Mouse (Mus musculus) ES-CJ7 (cell line): ENCODE results near the gene Mrps6.

Source experiments
- DNase-seq: peaks from one replicate; pipeline ENCODE4 v3.0.0; 2011; ENCODE audit warnings: low read depth, low spot score

Mrps6 gene

DNA sequence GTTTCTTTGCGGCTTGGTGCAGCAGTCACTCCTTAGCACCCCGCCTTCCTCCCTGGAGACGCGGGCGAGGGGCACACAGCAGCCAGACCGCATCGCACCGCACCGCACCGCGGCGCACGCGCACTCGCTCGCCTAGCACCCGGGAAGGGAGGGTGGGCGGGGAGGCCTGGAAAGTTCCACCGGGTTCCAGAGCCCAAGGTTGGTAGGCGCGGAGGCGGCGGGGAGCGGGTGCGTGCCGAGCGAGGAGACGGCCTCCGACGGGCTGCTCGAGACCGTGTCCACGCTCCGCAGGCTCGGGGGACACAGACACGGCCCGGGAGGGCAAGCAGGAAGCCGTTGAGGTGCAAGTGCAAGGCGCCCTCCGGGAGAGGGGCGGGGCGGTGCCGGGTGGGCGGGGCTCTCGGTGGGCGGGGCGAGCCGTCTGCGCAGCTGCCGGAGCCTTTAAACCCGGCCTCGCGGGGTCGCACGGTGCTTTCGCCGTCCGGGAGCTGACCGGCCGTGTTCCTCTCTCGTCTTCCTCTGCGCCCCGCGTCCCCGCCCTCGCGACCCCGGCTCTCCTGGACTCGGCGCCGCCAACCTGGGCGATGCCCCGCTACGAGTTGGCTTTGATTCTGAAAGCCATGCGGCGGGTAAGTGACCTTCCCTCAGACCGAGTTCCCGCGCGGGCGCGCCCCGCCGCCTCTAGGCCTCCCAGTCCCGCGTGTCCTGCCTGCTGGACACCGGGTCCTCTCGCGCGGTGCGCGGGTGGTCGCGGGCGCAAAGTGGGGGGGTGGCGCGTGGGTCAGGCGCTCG, at the start of gene Mrps6, which contains the start of the genes Gm49711 and Slc5a3:
Mrps6 (plus strand) TSS at position 419 of the 792 bp plus-strand sequence.
Gm49711 (plus strand) TSS at position 465 of the 792 bp plus-strand sequence.
Slc5a3 (plus strand) TSS at position 471 of the 792 bp plus-strand sequence.
- DNase-seq, result peak; percentile 81

DNA sequence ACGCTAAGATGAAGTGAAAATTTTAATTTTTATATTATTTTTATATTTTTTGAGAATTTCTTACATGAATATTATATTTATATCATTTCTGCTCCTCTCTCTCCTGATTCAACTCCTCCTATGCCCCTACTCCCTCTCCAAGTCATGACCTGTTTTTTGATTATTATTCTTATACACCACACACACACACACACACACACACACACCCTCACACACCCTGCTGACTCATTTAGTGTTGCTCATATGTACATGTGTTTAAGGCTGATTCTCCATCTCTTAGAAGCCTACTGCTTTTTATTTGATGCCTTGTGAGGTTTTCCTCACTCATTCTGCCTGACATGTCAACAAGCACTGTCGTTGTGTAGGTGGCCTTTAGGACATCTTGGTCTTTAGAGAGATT, 48.5 kb upstream of the Mrps6 start:
- DNase-seq, result no peak

DNA sequence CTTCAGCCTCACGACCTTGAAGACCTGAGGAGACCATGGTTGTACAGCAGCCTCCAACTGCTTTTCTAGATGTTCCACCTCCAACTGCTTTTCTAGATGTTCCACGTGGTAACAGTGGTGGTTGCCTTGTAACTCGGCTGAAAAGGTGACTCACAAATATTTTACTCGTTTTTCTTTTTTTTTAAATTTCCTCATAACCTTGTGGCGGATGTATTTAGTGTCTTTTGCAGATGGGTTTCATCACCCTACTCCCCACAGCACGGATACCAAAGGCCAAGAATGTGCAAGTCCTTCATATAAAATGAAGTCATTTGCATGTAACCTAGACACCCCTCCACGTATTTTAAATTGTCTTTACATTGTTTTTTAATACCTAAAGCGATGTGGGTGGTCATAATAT, 41.3 kb upstream of the Mrps6 start:
- no peak for DNase-seq

DNA sequence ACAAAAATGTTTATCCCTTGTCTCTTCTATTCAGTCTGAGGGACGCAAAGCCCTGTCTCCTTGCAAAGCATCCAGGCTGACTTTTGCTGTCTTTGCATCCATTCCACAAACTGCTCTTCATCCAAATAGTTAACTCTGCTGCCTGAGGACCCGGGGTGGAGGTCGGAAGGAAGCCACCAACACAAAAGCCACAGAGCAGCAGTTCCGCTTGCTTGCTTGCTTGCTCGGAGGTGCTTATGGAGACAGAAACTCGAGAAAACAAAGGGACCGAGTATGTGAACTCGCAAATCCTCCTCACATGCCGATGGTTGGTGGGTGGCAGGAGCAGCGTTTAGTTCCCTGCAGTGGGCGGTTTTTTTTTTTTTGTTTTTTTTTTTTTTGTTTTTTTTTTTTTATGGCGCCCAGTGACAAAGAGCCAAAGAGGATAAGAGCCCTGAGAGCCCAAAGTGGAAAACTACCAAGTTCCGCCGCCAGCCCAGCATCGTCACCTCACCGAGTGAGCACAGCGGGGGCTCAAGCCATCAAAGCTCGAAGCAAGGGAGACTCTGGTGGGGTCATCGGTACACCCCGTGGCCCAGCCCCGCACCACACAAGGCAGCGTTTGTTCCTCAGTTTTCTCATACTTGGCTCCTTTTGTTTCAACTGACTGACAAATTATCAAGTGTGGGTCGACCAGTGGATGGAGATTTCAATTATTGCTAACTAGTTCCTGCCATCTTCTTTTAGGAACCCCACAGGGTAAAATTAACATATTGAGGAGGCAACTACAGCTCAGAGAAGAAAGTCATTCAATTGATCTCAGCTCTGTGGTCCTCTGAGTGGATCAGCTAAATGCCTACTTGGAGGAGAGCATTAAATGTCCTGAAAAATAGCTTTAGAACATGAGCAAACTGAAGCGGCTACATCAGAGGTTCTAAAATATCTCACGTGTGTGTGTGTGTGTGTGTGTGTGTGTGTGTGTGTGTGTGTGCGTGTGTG, 38.6 kb upstream of the Mrps6 start:
- DNase-seq, result peak; percentile 49

DNA sequence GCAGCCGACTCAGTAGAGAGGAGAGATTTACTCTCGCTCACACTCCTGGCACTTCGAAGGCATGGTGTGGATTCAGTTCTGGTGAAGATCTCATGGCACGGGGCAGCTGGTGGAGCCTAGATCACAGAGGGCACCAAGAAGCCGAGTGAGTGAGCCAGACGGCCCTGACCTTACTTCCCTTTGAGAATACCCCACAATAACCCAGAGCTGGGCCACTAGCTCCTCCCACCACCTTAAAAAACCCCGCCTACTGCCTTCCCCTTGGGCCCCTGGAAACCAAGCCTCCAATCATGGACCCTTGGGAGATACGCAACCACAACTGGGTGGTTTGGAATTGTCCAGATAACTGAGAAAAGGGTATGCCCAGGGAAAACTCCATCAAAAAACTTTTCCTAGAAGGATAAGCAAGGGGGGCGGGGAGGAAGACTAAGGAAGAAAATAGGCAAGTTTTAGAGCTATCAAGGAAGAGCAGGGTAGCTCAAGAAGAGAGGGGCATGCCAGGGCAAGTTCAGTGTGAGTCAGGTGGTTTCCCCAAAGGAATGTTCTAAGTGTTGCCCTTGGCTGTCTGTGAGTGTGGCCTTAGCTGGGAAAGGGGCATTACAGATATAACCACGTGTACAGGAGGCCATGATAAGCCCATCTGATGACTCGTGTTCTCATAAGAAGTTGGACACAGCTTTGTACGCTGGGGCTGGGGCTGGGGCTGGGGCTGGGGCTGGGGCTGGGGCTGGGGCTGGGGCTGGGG, 36.2 kb upstream of the Mrps6 start:
- DNase-seq, result peak; percentile 40

DNA sequence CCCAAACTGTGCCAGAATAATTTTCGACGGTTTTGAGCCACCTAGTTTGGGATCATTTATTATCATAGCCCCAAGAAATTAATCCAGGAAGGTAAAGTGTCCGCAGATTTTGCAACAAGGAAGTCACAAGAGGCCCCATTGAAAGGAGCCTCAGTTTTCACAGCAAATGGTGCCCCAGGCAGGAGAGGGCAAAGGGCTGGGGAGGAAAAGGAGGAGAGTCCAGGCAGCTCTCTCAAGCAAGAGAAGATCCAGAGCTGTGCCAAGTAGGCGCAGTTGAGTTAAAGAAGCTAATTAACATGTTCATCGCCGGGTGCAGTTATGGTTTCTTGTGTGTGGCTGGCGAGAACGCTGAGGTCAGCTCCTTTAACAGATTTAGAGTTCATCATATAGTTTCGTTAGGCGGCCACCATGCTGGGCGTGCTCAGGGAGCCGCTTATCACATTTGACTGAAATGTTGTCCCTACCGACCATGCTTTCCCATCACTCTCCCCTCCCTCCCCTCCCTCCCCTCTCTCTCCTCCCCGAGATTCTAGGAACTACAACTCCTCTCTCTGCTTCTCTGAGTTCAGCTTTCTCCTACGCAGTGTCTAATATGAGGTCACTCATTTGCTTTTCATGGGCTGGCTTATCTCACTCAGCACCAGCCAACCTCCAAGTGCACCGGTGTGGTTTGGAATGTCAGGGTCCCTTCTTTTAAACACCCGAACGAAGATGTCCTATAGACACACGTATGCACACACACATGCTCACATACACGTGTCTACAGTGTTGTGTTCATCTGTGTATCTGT, 35.4 kb upstream of the Mrps6 start:
- no peak for DNase-seq

DNA sequence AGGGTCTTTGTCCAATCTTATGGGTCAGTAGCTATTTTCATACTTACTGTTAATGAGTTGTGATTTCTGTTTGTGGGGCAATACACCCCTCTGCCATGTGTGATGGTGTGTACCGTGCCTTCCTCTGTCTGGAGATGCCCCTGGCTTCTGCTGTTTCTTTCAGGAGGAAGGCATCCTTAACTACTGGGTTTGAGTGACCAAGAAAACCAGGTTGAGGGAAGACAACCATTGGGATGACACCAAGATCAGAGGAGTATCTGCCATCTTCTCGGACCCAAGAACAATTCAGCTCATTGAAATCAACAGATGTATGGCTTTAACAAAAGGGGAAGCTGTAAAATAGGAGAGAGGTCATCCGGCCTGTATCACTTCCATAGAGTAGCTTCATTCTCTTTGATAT, 24.8 kb upstream of the Mrps6 start:
- no peak for DNase-seq

DNA sequence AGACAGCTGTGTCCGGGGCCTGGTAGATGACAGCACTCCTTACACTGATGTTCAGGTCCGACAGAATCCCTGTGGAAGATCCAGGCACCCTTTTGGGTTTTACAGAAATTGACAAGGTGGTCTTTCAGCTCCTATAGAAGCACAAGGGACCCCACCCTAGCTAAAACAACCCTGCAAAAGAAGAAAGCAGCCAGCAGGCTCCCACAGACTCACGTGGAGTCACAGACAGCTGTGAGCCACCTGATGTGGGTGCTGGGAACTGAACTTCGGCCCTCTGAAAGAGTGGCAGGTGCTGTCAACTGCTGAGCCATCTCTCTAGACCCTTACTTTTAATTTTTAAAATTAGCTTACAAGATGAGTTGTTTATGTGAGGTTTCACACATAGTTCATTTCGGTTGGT, 23.4 kb upstream of the Mrps6 start:
- DNase-seq, result no peak

DNA sequence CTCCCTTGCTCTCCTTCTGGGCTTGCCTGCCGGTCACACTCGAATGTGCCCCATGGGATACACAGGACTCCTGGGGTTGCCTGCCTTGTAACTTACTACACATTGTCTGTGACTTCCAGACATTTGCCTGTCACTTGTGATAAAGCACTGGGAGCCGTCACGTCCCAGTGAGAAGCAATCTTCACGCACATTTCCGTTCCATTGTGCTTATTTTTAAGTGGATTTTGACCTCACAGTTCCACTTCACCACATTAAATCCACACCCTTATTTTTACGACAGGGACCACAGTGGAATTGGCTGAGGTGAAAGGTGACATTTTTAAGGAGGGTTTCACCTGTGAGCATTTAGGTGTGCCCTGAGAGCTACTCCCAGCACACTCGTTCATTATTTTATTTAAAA, 21.4 kb upstream of the Mrps6 start:
- DNase-seq, result no peak

DNA sequence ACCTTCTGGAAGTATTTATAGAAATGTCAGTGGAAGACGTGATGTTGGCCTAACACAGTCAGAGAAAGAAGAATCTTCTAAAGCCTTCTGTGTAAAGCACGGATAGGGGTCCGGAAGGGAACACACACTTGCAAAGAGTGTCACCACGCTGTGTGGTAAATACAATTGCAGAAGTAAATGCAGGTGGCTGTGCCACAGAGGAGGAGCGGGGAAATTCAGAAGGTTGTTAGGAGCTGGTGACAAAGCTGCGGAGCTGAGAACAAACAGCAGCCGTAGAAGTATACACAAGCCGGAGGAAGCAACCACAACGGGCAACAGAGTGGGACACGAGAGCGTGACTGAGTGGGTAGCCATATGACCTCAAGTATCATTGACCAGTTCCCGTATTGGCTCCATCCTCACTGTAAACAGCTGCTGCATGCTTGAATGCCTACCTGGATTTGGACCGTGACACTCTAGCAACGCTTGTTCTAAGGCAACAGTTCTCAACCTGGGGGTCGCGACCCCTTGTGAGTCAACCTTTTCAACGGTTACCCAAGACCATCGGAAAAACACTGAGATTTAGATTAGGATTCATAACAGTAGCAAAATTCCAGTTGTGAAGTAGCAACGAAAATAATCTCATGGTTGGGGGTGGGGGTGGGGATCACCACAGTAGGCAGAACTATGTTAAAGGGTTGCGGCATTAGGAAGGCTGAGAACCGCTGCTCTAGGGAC, 20.0 kb upstream of the Mrps6 start:
- no peak for DNase-seq

DNA sequence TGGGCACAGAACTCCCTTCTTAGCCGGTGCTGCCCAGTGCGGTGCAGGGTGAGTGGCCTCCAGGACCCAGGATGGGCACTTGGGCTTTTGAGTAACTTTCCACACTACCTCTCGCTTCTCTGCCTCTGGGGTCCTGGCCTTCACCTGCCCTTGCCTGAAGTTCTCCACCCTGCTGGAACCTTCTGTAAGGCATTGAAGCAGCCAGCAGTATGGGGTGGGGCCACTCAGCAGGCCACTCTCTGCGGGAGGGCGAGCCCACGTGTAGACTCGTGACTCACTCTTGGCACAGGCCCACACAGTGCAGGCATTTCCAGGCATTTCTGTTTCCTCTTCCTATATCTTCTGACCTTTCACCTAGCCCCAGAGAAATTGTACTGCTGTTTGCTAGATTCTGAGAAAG, 18.6 kb upstream of the Mrps6 start:
- peak; percentile 35 for DNase-seq

DNA sequence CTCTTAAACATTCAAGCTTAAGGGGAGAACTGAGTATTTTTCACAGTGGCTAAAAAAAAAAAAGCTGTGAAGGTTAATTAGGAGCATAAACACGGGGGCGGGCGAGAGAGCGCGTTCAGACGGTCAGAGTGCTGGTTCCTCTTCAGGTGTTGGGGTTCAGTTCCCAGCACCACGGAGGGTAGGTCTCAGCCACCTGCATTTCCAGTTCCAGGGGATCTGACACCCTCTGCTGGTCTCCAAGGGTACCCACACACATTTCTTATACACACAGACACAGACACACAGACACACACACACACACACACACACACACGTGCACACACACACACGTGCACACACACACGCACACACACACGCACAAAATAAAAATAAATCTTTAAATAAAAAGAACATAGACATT, 18.1 kb upstream of the Mrps6 start:
- peak; percentile 34 for DNase-seq

DNA sequence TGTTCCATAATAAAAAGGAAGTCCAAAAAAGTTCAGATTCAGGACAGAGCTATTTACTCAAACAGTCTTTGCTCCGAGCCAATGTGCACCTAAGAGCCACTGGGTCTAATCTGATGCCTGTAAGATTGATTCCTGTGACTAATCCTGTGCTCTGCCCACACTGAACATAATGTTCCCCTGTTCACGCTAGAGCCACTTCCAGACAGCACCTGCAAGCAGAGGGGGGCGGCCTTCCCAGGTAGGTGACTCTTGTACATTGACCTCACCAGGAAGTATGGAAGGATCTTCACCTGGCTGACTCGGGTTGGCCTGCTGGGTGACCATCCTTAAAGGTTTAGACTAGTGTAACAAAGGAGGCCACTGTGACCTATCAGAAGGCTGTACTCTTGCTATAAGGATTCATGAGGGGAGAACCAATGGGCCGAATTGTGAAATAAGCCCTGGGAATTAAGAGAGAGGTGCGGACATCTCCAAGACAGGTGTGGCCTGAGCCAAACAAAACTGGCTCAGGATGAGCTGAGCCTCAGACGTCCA, 6.2 kb upstream of the Mrps6 start:
- no peak for DNase-seq

DNA sequence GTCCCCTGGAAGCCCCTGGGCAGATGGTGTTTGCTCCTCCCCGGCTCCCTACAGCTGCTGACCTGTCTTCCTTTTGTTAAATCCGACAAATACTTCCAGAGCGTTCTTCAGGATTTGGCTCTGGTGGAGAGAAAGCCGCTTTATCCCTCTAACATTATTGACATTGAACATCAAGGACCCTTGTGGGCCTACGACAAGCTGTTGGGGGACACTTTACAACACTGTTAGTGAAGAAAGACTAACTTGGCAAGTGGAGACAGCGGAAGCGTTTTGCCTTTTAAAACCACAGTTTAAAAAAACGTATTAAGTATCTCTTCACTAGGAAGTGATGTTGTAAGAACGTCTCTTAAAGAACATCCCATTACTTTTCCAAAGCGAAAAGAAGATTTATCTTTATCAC, 5.5 kb upstream of the Mrps6 start:
- DNase-seq, result no peak

DNA sequence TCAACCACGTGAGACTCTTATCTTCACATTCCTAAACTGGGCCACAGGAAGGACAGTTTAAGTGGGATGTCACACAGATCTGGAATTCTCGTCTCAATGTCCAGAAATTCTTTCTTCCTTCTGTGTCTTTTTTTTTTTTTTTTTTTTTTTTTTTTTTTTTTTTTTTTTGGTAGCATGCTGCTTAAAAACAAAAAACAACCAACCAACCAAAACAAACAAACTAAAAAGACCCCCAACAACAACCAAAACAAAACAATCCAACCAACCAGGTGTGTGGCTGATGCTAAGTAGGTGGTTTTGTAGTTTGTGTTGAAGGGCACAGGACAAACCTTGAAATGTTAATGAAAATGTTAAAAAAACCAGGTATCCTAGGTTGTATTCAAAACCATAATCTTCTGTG, 1.4 kb upstream of the Mrps6 start:
- DNase-seq, result no peak

DNA sequence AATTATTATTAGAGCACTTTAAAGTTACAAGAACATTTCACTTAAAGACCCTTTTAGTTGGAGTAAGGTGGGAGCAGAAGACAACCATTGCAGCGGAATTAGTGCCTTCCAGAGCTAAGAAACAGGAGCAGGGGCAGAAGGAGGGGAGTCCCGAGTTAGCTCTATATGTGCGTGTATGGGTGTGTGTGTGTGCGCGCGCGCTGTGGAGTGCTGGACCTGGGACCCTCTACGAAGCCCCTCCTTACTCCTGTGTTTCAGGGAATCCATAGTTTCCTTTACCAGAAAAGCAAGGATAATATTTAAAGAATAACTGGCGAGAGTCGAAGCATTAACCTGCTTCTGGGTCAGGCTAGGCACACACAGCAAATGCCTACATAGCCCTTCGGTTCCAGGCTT, 616 bp upstream of the Mrps6 start:
- DNase-seq, result no peak

DNA sequence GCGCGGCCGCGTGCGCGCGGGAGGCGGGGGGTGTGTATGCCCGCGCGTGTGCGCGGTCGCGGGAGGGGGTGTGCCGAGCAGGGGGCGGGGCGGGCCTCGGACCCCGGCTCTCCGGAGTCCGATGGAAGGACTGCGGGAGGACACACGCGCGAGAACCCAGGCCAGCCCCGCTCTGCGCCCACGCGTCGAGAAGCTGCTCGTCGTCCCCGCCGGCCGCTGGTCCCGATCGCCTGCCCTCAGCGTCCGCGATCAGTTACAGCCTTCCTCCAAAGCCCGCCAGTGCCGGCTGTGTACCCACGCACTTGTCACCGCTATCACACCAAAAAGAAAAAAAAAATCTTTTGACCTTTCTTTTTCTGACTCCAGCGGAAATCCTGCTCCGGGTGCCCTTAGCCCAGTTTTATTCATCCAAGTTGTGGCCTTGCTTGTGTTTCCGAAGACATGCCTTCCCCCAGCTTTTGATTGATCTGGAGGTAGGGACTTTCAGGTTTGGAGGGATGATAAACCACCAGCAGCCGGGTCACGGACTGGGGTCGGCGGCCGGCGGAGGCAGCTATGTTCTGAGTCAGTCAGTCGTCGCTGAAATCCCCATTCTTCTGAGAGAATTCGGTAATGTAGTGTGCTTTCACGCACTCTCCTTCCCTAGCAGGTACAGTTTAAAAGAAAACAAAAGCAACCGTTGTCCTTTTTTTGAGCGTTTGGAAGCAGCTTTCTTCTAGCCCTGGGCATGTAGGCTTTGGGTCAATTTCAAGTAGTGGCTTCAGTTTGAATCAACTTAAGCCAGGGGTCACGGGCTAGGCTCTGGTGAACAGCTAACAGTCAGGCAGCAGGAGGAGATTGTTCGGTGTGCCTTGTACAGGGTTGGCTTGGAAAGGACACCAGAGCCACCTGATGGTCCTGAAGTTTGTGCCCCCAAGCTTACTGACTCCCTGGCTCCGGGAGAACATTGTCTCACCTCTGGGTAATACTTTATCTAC, 862 bp downstream of the Mrps6 start:
- no peak for DNase-seq

DNA sequence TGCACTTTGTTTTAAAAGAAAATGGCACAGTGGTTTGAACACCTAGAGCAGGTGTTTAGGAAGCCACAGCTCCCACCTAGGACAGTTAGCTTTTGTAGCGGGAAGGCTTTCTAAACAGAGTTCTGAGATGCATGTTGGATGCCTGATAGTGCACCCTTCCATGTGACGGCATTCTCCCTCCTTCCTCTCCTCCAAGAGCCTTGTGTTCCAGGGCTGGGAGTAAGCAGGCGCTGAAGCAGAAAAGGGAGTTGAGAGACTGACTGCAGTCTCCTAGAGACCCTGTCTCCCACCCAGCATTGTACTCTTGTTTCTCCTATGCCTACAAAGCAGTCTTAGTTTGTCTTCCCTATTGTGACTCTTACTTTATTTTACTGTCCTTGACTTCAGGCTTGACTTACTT, 2.1 kb downstream of the Mrps6 start:
- DNase-seq, result no peak

DNA sequence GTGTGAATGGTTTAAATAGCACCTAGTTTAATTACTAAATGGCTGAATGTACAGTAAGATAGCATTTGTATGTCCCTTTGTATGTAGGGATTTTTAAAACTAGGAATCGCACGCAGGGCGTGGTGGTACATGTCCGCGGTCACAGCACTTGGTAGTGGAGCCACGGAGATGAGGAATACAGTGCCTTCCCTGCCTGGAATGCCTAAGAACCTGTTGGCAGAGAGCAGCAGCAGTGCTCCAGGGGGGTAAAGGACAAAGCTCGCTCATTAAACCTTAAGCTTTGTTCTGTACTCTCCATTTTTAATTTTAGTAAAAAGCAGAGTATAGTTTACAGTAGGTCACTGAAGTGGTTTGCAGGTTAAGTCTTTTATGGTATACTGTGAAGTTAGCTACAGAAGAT, 3.5 kb downstream of the Mrps6 start:
- no peak for DNase-seq
